Mouse (Mus musculus): Measurements from ENCODE around the gene Mtrr. TPM values are rescaled to one million over a fixed set of nuclear protein-coding genes. Genes with fewer than 3 reads are reported as not detected.

The Mtrr gene
- polyA plus RNA-seq, 1 experiment from 2014 or later: 25.2 TPM

Other genes with a start within 250 kb of the Mtrr start
- 55.7 and 59.2 TPM in 2 replicates for gene Fastkd3, start 85 bp upstream of the Mtrr start, polyA plus RNA-seq (2016; fragmentation: Nextera tagmentation; extraction: Ambion mirVana)
- 0.34 and 0.95 TPM in 2 replicates for gene 1700001L19Rik, start 15.3 kb upstream of the Mtrr start, polyA plus RNA-seq (2016; fragmentation: Nextera tagmentation; extraction: Ambion mirVana)